Mouse (Mus musculus) adrenal gland, postnatal 36 days (tissue): Measurements from ENCODE around the gene Cblc. TPM values are rescaled to one million over a fixed set of nuclear protein-coding genes. Genes with fewer than 3 reads are reported as not detected.

ENCODE experiments used
- DNase-seq, 2 experiments: peaks; one replicate each; pipeline ENCODE4 v3.0.0; 2021; ENCODE audit warnings: mixed read lengths in 1 of 2
- total RNA-seq, 2 experiments: library from RNA; stranded (reverse); gene quantifications; 2 replicates each; pipeline ENCODE4 v1.2.3; 2021

The Cblc gene
- total RNA-seq, 2 experiments from 2014 or later, result not detected

DNA sequence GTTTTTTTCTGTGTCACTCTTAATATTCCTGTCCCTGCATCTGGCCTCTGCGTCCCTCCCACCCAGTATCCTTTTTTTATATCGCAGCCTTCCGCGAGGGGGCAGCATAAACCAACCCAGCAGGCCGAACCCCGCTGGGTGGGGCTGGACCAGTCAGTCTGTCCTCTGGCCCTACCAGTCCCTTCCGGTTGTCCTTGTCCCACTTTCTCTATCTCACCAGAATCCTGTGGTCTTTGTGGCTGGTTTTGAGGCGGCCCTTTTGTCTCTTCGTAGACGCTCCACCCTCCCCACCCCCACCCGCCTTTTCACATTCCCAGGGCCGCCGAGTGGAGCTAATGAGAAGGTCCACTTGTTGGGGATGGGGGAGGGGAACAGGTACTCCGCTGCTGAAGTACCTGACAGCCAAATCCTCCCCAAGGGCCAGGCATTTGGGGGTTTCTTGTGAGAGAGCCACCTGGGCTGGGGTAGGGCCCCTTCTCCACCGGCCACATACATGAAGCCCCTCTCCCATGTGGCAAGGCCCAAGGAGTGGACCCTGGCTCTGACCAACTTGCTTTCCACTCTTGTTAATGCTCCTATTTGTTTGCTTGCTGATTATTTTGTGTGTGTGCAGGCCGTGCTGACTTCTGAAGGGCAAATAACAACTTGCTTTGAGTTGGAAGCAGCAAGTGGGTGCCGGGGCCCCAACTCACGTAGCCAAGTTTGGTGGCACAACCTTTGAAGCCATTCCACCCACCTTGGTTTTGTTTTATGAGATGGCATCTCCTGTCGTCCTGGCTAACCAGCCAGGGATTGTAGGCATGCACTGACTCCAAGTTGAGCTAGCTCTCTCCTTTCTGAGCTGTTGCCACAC is 46.2 kb downstream of the Cblc start, which contains the start of gene Nectin2:
Gene Nectin2 (minus strand): TSS at position 267 of the 853 bp plus-strand sequence.
- DNase-seq, result peak; percentile 95 to 96

GRCm38 (mm10) chr7:19749389-19750216 is 47.0 kb downstream of the Cblc start:
- DNase-seq, result peak; percentile 98 to 99

DNA sequence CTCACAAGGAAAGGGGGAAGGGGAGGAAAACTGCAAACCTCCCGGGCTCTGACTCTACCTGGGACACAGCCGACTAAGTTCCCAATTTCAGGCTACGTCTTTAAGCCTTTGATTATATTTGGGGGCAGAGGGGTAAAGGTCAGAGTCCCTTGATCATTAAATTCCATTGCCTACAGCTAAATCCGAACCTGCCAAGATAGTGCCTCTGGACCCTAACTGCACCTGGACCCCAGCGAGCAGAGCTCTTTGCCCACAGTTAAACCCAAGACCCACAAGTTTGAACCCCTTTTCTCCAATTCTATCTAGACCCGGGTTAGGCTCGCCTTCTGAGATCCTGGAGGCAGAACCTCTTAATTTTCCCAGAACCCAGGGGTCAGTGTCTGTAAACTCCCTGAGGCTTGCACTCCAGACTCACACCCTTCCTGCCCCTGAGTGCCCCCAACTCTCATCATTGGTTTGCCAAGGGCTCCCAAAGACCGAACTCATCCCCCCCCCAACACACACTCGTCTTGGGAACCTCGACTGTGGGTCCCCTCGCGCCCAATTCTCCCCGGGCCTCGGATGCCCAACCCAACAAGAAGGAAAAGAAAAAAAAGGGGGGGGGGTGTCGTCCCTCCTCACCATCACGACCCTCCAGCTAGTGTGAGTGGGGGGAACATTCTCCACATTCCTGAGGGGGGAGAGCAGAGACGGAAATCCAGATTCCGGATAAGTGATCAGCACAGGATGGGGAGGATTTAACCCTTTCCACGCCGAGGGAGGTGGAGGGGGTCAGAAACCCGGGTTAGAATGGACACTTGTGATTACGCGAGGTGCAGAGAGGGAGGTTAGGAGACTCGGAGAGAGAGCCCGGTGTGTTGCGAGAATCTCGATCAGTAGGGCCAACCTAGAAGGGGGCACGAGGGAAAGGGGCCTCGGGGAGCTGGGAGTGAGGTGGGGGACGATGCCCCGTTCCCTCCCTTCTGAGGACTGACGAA is 48.1 kb downstream of the Cblc start:
- DNase-seq, result peak in 1 of 2 experiments; percentile 51

DNA sequence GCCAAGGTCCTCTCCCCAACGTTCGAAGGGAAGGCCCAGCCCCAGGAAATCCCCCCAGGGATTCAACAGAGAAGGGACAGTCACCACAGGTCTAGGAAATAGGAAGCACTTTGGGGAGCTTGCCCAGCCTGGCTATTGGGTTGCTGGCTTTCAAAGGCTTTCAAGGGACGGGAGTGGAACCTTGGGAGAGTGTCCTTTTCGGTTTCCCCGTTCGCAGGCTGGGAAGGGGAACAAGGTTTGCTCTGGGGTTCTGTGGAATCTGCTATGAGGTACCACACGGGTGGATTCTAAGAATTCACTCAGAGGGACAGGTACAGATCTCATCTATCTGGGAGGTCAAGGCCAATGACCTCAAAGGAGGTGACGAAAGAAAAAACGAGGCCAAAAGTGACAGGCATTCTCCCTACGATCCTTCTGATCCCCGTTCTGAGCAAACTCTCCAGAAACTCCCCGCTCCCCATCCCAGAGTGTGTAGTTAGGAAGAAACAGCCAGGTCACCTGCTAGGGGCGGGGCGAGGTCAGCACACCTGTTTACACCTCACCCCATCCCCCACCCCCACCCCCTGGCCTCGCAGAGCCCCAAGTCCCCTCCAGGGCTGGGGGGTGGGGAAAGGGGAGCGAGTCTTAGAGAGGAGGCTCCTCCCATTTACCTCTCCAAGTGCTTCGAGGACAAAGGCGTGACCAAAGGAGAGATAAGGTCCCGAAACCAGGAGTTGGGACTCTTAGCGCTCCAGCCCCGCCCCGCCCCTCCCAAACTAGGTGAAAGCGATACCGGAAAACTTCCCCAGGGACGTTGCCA is 49.0 kb downstream of the Cblc start:
- peak; percentile 33 to 35 for DNase-seq

- peak; percentile 36 to 53 for DNase-seq
Measured at GRCm38 (mm10) chr7:19746426-19747201, 50.0 kb downstream of the Cblc start.

GRCm38 (mm10) chr7:19745971-19746370 is 50.6 kb downstream of the Cblc start:
- no peak for DNase-seq

GRCm38 (mm10) chr7:19744590-19745385 is 51.8 kb downstream of the Cblc start:
- DNase-seq, result peak; percentile 79 to 81

DNA sequence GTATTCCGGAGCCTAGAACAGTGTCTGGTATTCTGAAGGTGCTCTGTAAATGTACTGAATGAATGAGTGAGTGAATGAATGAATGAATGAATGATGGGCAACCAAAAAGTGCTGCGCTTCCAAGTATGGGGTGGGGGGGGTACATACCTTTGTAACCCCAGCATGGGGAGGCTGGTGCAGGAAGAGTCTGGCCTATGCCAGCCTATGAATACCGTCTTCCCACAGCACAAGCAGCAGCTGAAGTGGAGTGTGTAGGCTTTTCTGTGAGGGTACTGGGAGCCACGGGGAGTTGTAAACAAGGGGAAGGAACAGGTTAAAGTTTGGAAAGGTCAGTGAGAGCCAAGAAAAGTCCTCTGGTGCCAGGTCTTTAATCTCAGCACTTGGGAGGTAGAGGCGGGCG is 52.8 kb downstream of the Cblc start:
- DNase-seq, result no peak

GRCm38 (mm10) chr7:19742468-19742867 is 54.1 kb downstream of the Cblc start:
- no peak for DNase-seq

DNA sequence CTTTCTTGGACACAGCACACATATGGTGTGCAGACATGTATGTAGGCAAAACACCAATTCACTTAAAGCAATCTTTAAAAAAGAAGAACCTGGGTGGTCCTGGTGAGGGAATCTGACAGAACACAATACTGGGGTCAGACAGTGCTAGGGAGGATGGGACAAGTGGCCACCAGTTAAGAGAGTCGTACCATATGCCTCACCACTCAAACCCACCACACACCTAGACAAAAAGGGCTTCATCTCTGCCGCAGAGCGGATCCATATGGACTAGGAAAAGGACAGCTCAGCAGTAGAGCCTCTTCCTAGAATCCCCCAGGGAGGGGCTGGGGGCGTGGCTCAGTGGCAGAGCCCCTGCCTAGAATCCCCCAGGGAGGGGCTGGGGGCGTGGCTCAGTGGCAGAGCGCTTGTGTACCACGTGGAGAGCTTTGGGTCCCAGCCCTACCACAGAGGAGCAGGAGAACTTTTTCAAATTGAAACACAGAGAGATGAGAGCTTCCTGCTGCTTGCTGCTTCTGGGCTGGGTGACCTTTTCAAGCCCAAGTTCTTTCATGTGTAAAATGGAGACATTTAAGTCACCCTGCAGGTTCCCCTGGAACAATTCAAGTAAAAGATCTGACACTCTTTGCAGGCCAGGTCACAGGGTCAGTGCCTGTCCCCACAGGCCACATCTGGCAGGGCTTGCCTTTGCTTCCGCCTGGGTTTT is 55.1 kb downstream of the Cblc start:
- peak in 1 of 2 experiments; percentile 69 for DNase-seq

DNA sequence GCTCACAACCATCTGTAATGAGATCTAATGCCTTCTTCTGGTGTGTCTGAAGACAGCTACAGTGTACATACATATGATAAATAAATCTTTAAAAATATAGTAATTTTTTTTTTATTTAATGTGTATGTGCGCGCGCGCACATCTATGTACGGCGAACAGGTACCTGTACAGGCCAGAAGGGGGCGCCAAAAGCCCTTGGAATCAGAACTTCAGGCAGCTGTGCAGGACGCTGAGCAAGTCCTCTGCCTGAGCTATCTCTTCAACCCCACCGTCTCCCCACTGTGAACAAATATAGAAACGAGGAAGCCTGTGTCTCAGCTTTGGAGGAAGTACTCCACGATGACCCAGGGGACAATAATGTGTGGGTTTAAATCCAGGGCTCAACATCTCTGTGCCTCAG is 56.3 kb downstream of the Cblc start:
- DNase-seq, result peak; percentile 25 to 61

DNA sequence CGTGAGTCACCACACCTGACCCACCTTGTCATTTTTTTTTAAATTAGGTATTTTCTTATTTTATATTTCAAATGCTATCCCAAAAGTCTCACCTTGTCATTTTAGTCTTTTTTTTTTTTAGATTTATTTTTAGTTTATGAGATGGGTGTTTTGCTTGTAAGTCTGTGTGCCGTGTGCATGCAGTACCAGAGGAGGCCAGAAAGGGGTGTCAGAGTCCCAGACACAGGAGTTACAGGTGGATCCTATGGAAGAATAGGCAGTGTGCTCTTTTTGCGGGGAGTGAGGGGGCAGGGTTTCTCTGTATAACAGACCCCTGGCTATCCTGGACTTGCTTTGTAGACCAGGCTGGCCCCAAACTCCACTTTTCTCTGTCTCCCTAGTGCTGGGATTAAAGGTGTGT is 57.8 kb downstream of the Cblc start:
- DNase-seq, result no peak

DNA sequence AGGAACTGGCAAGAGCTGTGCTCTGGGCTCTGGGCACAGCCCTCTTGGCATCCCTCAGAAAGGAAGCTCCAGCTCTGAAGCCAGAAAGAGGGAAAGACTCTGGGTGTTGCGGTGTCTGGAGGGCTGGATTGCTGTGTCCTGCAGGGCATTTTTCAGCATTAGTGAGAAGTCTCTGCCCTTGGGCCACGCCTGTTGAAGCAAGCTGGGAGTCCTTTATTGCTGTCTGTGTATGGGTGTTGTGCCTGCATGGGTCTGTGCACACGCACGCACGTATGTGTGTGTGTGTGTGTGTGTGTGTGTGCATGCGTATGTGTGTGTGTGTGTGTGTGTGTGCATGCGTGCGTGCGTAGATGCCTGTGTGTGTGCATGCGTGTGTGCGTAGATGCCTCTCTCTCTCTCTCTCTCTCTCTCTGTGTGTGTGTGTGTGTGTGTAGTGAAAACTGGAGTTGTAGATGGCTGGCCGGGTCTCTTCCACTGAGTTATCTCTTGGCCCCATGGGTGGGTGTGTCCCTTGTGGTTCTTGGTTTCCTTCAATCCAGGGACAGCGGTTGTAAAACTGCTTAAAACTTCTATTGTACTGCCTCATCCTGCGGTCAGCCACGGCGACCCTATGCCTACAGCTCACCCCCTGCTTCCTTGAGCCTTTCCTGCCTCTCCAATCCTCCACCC is 60.1 kb downstream of the Cblc start:
- peak in 1 of 2 experiments; percentile 40 for DNase-seq

- DNase-seq, result no peak
Measured at GRCm38 (mm10) chr7:19734178-19734666, 62.4 kb downstream of the Cblc start.
